Mouse (Mus musculus): ENCODE measurements around the gene Tmem63c. TPM values are rescaled to one million over a fixed set of nuclear protein-coding genes. Genes with fewer than 3 reads are reported as not detected.

The Tmem63c gene
- total RNA-seq, 2 experiments from 2014 or later = 28.4 to 28.8 TPM

GRCm38 (mm10) chr12:87121918-87122589, 100.9 kb downstream of the Tmem63c start:
- no peak for DNase-seq (ENCODE audit: low spot score in 2 of 2)

DNA sequence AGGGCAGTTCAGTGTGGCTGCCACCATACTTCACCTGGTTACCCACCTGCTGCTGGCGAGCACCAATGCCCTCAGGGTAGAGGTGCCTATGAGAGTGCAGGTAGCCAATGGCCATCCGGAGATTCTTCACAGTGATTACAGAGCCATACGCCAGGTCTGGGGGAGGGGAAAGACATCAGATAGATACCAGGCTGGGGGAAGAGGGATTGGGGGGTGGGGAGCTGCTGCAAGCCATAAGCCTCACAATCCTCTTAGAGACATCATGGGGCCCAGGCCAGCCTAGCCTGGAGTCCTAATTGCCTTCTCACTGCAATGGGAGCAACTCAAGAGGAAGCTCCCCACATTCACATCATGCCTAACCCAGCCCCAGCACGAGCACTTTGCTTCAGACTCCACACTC, 106.1 kb downstream of the Tmem63c start:
- DNase-seq (ENCODE audit: low spot score in 2 of 2) = no peak

DNA sequence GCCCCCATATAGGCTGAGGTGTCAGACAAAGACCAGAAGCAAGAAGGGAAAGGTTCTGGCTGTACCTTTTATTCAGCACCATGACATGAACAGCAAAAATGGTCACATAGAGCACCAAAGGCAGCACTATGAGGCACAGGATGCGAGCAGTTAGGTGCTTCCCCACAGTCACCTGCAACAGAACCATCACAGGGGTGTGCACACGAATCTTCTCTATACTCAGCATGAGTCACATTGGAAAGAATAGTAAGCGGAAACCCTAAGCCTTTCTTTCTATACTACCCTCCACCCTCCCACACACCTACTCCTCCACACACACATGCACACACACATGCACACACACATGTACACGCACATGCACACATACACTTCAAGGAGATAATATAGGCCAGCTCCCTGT, 109.1 kb downstream of the Tmem63c start:
- no peak for DNase-seq (ENCODE audit: low spot score in 2 of 2)

- no peak for DNase-seq (ENCODE audit: low spot score in 2 of 2)
Observed at GRCm38 (mm10) chr12:87131181-87131580, 110.0 kb downstream of the Tmem63c start.

GRCm38 (mm10) chr12:87131619-87132018, 110.5 kb downstream of the Tmem63c start:
- peak; percentile 26 to 49 for DNase-seq (ENCODE audit: low spot score in 2 of 2)

GRCm38 (mm10) chr12:87132210-87132609, 111.1 kb downstream of the Tmem63c start:
- DNase-seq (ENCODE audit: low spot score in 2 of 2) = no peak

DNA sequence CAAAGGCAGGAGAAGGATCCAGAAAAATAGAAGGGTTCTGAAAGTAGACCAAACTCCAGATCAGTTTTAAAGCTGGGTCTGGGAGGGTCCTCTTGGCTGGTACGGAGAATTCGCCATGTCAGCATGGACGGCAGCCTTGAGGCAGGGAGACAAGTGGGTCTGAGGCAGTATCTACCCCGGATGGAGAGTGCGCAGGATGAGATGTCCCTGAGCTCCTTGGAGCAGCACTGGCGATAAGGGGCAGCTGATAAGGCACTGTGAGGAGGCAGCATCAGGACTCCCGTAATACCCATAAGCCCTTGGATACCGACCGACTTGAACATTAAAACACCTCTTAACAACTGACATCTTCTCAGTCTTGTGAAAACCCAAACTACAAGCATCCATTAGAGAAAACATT, 111.6 kb downstream of the Tmem63c start:
- no peak for DNase-seq (ENCODE audit: low spot score in 2 of 2)

GRCm38 (mm10) chr12:87137439-87138341, 116.5 kb downstream of the Tmem63c start:
- no peak for DNase-seq (ENCODE audit: low spot score in 2 of 2)

GRCm38 (mm10) chr12:87138342-87138701, 117.2 kb downstream of the Tmem63c start:
- no peak for DNase-seq (ENCODE audit: low spot score in 2 of 2)

DNA sequence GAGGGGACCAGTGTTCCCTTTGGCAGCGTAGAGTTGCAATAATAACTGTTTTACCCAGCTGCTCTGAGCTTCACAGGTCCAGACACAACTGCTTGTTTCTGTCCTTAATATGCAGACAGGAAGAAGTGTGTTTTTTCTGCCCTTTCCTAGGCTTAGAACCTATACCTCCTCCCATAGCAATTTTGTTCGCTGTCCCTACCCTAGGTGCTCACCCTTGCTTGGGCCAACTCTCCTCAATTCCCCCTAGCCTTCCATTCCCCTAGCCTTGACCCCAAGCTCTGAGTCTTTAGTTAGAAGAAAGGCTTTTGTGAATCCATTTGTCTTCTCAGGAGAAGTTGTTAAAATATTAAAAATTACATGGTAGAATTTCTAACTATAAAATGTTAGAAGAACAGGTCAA, 117.6 kb downstream of the Tmem63c start:
- no peak for DNase-seq (ENCODE audit: low spot score in 2 of 2)

Small RNA genes lying within 50 kb of the gene (microRNA-seq; reads per million reads assigned to microRNA genes)
- gene Gm25847 = 0 reads per million in 2 experiments

Other genes starting within 250 kb of the Tmem63c start
- gene Irf2bpl, start 136.5 kb upstream of the Tmem63c start, total RNA-seq (2021) = 10 to 100 TPM; 77.9 to 81.5 TPM
- 10 to 100 TPM; 55.2 to 58.1 TPM for gene Cipc, start 74.3 kb upstream of the Tmem63c start, total RNA-seq (2021)
- gene Zdhhc22, start 30.9 kb upstream of the Tmem63c start, total RNA-seq (2021) = 10 to 100 TPM; 14.0 to 16.8 TPM
- 1 to 10 TPM; 2.9 to 3.7 TPM for gene Ngb, start 81.2 kb downstream of the Tmem63c start, total RNA-seq (2021)
- 10 to 100 TPM; 53.2 to 54.2 TPM for gene Gstz1, start 125.8 kb downstream of the Tmem63c start, total RNA-seq (2021)
- gene Pomt2, start 126.6 kb downstream of the Tmem63c start, total RNA-seq (2021) = 10 to 100 TPM; 20.1 to 20.3 TPM
- gene Samd15, start 178.4 kb downstream of the Tmem63c start, total RNA-seq (2021) = 1 to 10 TPM; 2.3 to 3.1 TPM
- 10 to 100 TPM; 26.8 to 27.5 TPM for gene Tmed8, start 179.1 kb downstream of the Tmem63c start, total RNA-seq (2021)
- 1 to 10 TPM; 1.1 to 1.5 TPM for gene Noxred1, start 217.4 kb downstream of the Tmem63c start, total RNA-seq (2021)
- 10 to 100 TPM; 54.9 to 61.5 TPM for gene Vipas39, start 244.9 kb downstream of the Tmem63c start, total RNA-seq (2021)
- 100 to 1,000 TPM; 151 to 153 TPM for gene Ahsa1, start 245.1 kb downstream of the Tmem63c start, total RNA-seq (2021)

All from layer of hippocampus, postnatal 10 days (tissue).